Mouse (Mus musculus) liver, embryonic 13.5 days (tissue): Measurements from ENCODE around the gene Heyl. TPM values are rescaled to one million over a fixed set of nuclear protein-coding genes. Genes with fewer than 3 reads are reported as not detected.

Experiments used
- ATAC-seq: fragments of 200-750 bp; cut with Nextera tagmentation; 2 replicates; pipeline ENCODE4 v1.8.0; 2017; ENCODE audit warnings: low read depth, mild to moderate bottlenecking, moderate number of reproducible peaks, moderate library complexity
- DNase-seq: peaks from one replicate; pipeline ENCODE4 v3.0.0; 2022
- H3K27ac ChIP-seq: fragments of 300-500 bp; sonication (generic); 2 replicates; pipeline ENCODE4 v1.5.1; 2015; ENCODE audit warnings: moderate library complexity, mild to moderate bottlenecking, inconsistent platforms
- H3K27me3 ChIP-seq: fragments of 300-500 bp; sonication (generic); 2 replicates; pipeline ENCODE4 v1.6.1; 2015; ENCODE audit warnings: mild to moderate bottlenecking, inconsistent platforms
- H3K36me3 ChIP-seq: fragments of 300-500 bp; sonication (generic); 2 replicates; pipeline ENCODE4 v1.6.1; 2015; ENCODE audit warnings: mild to moderate bottlenecking, inconsistent platforms
- H3K4me1 ChIP-seq: fragments of 300-500 bp; sonication (generic); replicated peaks from 2 replicates; pipeline ENCODE4 v1.6.1; 2015; ENCODE audit warnings: inconsistent platforms
- H3K4me2 ChIP-seq: fragments of 300-500 bp; sonication (generic); 2 replicates; pipeline ENCODE4 v1.6.1; 2015; ENCODE audit warnings: inconsistent platforms, mild to moderate bottlenecking, moderate library complexity
- H3K4me3 ChIP-seq: fragments of 300-500 bp; sonication (generic); replicated peaks from 2 replicates; pipeline ENCODE4 v1.5.1; 2015; ENCODE audit warnings: mild to moderate bottlenecking, inconsistent platforms
- H3K9ac ChIP-seq: fragments of 300-500 bp; sonication (generic); 2 replicates; pipeline ENCODE4 v1.6.1; 2015; ENCODE audit warnings: mild to moderate bottlenecking, inconsistent platforms
- H3K9me3 ChIP-seq: fragments of 300-500 bp; sonication (generic); replicated peaks from 2 replicates; pipeline ENCODE4 v1.6.1; 2016; ENCODE audit warnings: inconsistent platforms
- WGBS: fragments of 180-500 bp; shearing (Covaris S2); methylation state at CpG from one replicate; pipeline ENCODE4 v1.1.7; 2015; ENCODE audit not compliant: insufficient replicate concordance; 5-methylcytosine and 5-hydroxymethylcytosine counted together
- polyA plus RNA-seq: library from polyadenylated mRNA; unstranded; fragments of >200 nt; fragmentation: Nextera tagmentation; extraction: Ambion mirVana; gene quantifications from 2 replicates; pipeline ENCODE4 v1.2.1, GENCODE M21; 2015

Heyl gene
- polyA plus RNA-seq, 1 experiment from 2014 or later = 0.99 TPM

DNA sequence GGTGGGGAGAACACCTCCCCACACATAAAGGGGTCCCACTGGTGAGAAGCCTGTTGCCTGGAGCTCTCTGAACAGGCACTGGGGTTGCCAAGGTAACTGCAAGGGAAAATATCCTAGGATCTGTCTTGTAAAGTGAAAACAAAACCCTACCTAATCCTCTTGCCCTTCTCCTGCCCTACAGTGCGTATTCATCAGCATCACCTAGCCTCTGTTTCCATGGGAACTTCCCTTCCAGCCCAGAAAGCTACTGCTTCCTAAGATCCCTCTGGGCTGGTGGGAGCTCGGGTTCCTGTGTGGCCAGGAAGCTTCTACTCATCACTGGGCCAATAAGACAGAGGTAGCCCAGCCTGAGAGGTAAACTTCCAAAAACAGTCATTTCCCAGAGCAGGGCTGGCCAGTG lies 21.0 kb upstream of the Heyl start:
- H3K9ac ChIP-seq = no peak overlapping the region
- no peak overlapping the region for H3K27ac ChIP-seq
- 44% methylated on average over 2 of the region's 2 CpGs for WGBS
- no peak for DNase-seq
- H3K4me1 ChIP-seq = no peaks in the 10 kb centered on the region
- H3K4me2 ChIP-seq = no peak overlapping the region
- no peaks in the 10 kb centered on the region for H3K9me3 ChIP-seq
- no peaks in the 10 kb centered on the region for H3K36me3 ChIP-seq
- no peak overlapping the region for H3K4me3 ChIP-seq
- peaks cover 15% of the 10 kb centered on the region; the same call in 1 of the 2 replicates for H3K27me3 ChIP-seq
- no peak for ATAC-seq

DNA sequence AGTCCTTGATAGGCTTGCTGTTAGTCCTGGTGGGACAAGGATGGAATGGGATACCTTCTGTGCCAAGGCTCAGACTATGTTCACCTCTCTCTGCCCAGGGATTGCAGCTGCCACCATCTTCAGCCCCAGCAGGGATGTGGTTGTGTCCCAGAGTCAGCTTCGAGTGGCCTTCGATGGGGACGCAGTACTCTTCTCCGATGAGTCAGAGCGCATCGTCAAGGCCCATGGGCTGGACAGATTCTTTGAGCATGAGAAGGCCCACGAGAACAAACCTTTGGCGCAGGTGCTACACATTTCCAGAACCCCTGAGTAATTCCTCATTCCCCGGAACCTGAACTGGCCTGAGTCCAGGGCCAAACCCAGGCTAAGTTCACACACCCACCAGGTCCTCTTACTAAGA lies 19.4 kb upstream of the Heyl start:
- no peak overlapping the region for H3K9ac ChIP-seq
- WGBS = 81% methylated on average over 9 of the region's 9 CpGs
- no peak for DNase-seq
- H3K27me3 ChIP-seq = peaks cover 8% of the 10 kb centered on the region; the same call in 1 of the 2 replicates
- no peak overlapping the region for H3K27ac ChIP-seq
- no peaks in the 10 kb centered on the region for H3K4me1 ChIP-seq
- no peaks in the 10 kb centered on the region for H3K36me3 ChIP-seq
- H3K4me2 ChIP-seq = no peak overlapping the region
- no peak for ATAC-seq
- H3K9me3 ChIP-seq = no peaks in the 10 kb centered on the region
- H3K4me3 ChIP-seq = no peak overlapping the region

DNA sequence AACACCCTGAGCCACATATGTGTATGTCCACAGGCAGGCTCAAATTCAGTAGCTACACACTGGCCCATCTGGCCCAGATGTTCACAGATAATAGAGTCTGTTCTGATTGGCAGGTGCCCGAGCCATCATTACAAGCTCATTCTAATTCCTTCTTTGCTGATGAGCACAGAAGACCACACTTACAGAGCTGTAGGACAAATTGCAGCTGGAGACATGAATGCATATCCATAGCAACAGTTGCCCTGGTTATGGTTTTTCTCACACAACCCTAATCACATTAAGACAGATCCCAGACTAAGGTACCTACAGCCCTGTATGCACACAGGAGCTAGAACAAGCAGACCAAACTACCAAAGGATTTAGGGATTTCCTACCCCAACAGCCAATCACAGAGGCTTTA lies 18.0 kb upstream of the Heyl start:
- no peak overlapping the region for H3K9ac ChIP-seq
- H3K27ac ChIP-seq = no peak overlapping the region
- H3K4me1 ChIP-seq = no peaks in the 10 kb centered on the region
- DNase-seq (no peak), ATAC-seq (no peak)
- WGBS = 72% methylated on average over 1 of the region's 1 CpGs
- H3K27me3 ChIP-seq = peaks cover 2% of the 10 kb centered on the region; the same call in 1 of the 2 replicates
- no peak overlapping the region for H3K4me2 ChIP-seq
- H3K36me3 ChIP-seq = no peaks in the 10 kb centered on the region
- no peak overlapping the region for H3K4me3 ChIP-seq
- no peaks in the 10 kb centered on the region for H3K9me3 ChIP-seq

DNA sequence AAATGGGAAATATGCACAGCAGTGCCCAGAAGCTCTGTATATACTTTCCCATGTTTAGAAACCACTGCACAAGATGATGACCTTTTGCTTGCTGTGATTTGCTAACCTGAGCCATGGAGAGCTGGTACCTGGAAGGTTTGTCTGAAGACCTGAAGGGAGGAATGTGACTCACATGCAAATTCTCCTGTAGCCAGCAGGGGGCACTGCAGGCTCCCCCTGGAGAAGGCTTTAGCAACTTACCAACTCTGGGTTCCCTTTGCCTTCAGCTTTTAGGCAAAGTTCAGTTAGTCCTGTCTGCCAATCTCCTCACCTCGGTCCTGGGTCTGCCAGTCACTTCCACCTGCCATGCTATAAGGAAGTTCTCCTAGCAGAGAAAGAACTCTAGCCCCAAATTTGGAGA lies 16.6 kb upstream of the Heyl start:
- H3K4me3 ChIP-seq = no peak overlapping the region
- H3K27ac ChIP-seq = no peak overlapping the region
- no peaks in the 10 kb centered on the region for H3K4me1 ChIP-seq
- H3K27me3 ChIP-seq = 0 out of 2 replicates have a peak, but pooled peaks cover 2% of the 10 kb centered on the region
- no peak for DNase-seq
- H3K9ac ChIP-seq = no peak overlapping the region
- no peak for ATAC-seq
- H3K36me3 ChIP-seq = no peaks in the 10 kb centered on the region
- no peak overlapping the region for H3K4me2 ChIP-seq
- 7% methylated on average over 1 of the region's 1 CpGs for WGBS
- no peaks in the 10 kb centered on the region for H3K9me3 ChIP-seq

DNA sequence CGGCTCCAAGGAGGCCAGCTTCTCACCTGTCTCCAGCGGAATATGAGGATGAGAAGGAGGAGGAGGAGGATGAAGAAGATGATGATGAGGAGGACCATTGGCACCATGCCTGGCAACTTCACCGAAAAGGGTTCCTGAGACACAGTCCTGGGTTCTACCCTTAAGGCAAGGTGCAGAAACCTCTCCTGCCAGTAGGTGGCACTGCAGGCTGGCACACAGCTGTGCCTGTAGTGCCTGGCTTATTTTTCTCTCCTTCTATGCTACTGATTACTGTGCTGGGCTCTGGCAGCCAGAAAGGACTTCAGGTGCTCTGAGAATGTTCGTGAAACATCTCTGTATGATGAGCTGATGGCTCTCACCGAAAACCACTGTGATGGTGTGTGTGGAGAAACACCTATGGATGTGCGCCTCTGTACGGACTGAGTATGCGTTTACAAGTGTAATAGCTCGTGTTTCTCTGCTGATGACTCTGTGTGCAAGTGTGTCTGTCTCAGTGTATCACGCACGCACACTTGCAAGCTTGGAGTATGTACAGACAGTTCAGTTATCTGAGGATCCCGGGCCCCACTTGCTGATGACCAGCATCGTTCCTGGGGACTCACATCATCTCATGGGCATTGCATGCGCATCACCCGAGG lies 13.5 kb upstream of the Heyl start:
- WGBS = 61% methylated on average over 15 of the region's 15 CpGs
- Histone ChIP-seq H3K36me3 (no peaks in the 10 kb centered on the region), H3K27me3 (no peaks in the 10 kb centered on the region), H3K9me3 (no peaks in the 10 kb centered on the region), H3K4me2 (no peak overlapping the region), H3K9ac (no peak overlapping the region), H3K4me3 (no peak overlapping the region), H3K27ac (no peak overlapping the region), H3K4me1 (no peaks in the 10 kb centered on the region)
- peak; percentile 35 for DNase-seq
- peak; percentile 57; the same call in 1 of the 2 replicates for ATAC-seq

DNA sequence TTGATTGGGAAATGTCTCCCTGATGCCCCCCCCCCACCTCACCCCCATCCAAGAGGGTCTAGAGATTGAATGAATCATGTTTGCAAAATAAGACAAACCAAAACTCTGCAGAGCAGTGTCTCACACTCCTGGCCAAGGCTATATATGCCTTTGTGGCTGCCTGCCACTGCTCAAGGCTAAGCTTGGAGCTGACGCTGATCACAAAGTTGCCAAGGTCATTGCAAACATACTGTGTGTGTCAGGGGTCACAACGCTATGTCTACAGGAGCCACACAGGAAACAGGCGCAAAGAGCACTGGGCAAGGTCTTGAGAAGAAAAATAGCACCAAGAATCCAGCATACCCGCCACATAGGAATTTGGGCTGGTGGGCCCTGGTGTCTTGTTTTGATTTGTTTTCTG lies 12.7 kb upstream of the Heyl start:
- Histone ChIP-seq H3K4me3 (no peak overlapping the region), H3K27me3 (no peaks in the 10 kb centered on the region), H3K9ac (no peak overlapping the region), H3K4me1 (no peaks in the 10 kb centered on the region), H3K9me3 (no peaks in the 10 kb centered on the region), H3K4me2 (no peak overlapping the region), H3K36me3 (no peaks in the 10 kb centered on the region), H3K27ac (no peak overlapping the region)
- 63% methylated on average over 4 of the region's 4 CpGs for WGBS
- no peak for DNase-seq
- ATAC-seq = no peak

DNA sequence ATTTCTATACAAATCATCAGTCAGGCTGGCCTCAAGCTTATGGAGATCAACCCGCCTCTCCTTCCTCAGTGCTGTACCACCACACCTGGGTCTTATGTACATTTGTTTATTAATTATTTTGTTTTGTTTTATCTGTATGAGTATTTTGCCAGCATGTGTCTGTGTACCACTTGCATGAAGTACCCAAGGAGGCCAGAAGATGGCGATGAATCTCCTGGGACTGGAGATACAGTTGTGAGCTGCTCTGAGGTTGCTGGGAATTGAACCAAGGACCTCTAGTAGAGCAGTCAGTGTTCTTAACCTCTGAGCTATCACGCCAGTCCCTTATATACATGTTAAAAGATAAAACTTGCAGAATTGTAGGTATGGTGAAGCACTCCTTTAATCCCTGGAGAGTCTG lies 10.0 kb upstream of the Heyl start:
- Histone ChIP-seq H3K27ac (no peak overlapping the region), H3K4me1 (no peaks in the 10 kb centered on the region), H3K9ac (no peak overlapping the region), H3K36me3 (no peaks in the 10 kb centered on the region), H3K27me3 (peaks cover 5% of the 10 kb centered on the region; the same call in 1 of the 2 replicates), H3K4me3 (no peak overlapping the region), H3K4me2 (no peak overlapping the region), H3K9me3 (no peaks in the 10 kb centered on the region)
- ATAC-seq = no peak
- no peak for DNase-seq
- WGBS = 35% methylated on average over 3 of the region's 3 CpGs

DNA sequence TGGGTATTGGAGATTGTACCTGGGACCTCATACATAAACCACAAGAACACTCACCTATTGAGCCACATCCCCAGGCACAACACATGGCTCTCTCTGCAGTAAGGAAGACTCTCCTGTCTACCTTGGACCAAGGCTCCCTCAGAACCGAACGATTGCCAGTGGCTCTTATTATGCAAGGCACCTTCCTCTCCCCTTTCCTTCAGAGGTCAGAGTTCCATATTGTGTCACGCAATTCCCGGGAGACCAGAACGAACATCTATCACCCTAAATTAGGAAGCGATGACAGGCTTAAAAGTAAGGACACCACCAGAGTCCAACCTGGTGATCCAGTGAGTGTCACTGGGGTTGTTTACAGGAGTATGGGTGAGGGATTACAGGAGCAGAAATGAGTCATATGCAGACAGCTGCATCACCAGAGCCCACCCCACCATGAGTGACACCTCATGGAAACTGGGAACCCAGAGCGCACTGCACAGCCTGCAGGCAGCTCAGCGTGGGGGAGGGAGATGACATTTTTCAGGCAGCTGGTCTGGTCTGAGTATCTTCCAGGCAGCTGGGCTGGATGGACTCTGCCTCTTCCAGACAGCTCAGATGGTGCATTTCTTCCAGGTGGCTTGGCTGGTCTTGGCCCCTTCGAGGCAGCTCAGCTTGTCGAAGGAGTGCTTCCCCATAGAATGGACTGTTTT lies 7.5 kb upstream of the Heyl start:
- ATAC-seq = no peak
- H3K4me2 ChIP-seq = no peak overlapping the region
- no peaks in the 10 kb centered on the region for H3K9me3 ChIP-seq
- no peak for DNase-seq
- no peaks in the 10 kb centered on the region for H3K4me1 ChIP-seq
- H3K4me3 ChIP-seq = no peak overlapping the region
- H3K27me3 ChIP-seq = peaks cover 19% of the 10 kb centered on the region; the same call in 1 of the 2 replicates
- no peak overlapping the region for H3K9ac ChIP-seq
- 60% methylated on average over 10 of the region's 10 CpGs for WGBS
- H3K36me3 ChIP-seq = no peaks in the 10 kb centered on the region
- H3K27ac ChIP-seq = no peak overlapping the region

DNA sequence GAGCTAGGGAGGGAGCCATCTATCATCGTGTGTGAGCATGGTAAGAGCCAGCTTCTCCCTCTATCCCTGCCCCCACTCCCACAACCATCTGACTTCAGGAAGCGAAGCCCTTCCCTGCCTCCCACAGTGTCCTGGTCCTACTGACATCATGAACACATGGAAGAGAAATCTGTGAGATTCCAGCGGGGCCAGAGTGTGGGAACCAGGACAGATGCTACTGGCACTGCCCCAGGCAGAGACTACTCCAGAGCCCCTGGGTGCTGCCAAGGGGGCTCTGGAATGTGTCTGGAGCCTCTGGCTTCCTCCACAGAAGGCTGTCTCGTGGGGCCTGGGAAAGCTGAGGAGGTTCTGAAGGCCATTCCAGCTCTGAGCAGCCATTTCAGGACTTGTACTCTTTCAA lies 5.6 kb upstream of the Heyl start:
- Histone ChIP-seq H3K27me3 (peaks cover 32% of the 10 kb centered on the region), H3K27ac (no peak overlapping the region), H3K36me3 (no peaks in the 10 kb centered on the region), H3K4me2 (no peak overlapping the region), H3K9me3 (no peaks in the 10 kb centered on the region), H3K4me1 (no peaks in the 10 kb centered on the region), H3K4me3 (no peak overlapping the region), H3K9ac (no peak overlapping the region)
- DNase-seq = no peak
- ATAC-seq = no peak
- WGBS = 31% methylated on average over 4 of the region's 4 CpGs

DNA sequence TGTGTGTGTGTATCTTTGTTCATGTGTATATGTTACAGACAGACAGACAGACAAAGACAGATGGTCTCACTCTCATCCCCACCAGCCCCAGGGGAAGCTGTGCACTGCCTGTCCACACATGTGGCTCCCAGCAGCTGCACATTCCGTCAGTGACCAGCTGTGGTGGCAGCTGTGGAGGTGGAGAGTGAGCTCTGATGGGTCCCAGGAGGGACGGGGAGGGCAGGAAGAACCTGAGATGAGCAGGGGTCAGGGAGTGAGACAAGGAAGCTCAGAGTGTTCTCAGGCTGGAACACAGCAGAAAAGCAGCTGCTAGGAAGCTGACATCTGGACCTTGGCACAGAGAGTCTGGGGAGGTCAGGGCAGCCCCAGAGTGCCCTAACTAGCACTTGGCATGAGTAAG lies 5.1 kb upstream of the Heyl start:
- no peak for DNase-seq
- H3K9ac ChIP-seq = no peak overlapping the region
- peaks cover 38% of the 10 kb centered on the region for H3K27me3 ChIP-seq
- H3K4me2 ChIP-seq = no peak overlapping the region
- no peaks in the 10 kb centered on the region for H3K9me3 ChIP-seq
- H3K4me3 ChIP-seq = no peak overlapping the region
- no peak for ATAC-seq
- H3K36me3 ChIP-seq = no peaks in the 10 kb centered on the region
- 44% methylated on average over 2 of the region's 2 CpGs for WGBS
- H3K4me1 ChIP-seq = no peaks in the 10 kb centered on the region; the same call in 1 of the 2 replicates
- H3K27ac ChIP-seq = no peak overlapping the region

DNA sequence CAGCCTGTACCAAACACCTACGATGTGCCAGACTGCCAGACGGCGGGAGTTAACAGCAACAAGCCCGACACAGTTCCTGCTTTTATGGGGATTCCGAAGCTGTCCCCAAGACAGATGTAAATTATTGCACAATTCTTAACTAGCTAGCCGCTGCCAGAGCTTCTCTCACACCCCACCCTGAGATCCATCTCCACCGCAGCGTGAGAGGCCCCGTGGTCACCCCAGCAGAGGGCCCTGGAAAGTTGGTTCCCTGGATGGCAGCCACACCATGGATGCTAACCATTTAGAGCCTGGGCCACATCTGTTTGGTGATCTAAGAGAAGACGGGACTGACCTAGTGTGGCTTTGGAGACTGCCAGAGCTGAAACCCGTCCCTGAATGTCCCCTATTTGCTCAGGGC lies 4.2 kb upstream of the Heyl start:
- Histone ChIP-seq H3K9ac (no peak overlapping the region), H3K4me1 (no peaks in the 10 kb centered on the region; the same call in 1 of the 2 replicates), H3K4me2 (no peak overlapping the region), H3K4me3 (no peak overlapping the region), H3K36me3 (no peaks in the 10 kb centered on the region), H3K27ac (no peak overlapping the region), H3K27me3 (peaks cover 47% of the 10 kb centered on the region), H3K9me3 (no peaks in the 10 kb centered on the region)
- ATAC-seq = no peak
- no peak for DNase-seq
- WGBS = 54% methylated on average over 11 of the region's 11 CpGs

DNA sequence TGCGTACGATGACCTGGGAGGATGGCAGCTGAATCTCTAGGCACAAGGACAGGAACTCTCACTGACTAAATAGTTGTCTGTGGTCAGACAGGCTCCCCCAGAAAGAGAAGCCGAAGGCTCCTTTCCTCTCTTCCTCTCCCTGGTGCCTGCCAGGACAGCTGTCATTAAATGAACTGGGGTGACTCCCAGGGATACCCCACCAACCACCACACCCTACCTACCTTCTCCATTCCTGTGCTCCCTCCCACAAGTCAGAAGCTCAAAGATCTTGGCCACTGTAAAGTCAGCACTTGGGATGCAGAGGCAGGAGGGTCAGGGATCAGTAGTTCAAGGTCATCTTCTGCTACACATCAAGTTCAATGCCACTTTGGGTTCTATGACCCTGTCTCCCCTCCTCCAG lies 515 bp upstream of the Heyl start:
- DNase-seq = no peak
- Histone ChIP-seq H3K4me3 (no peak overlapping the region), H3K36me3 (no peaks in the 10 kb centered on the region), H3K4me2 (no peak overlapping the region), H3K4me1 (no peaks in the 10 kb centered on the region; the same call in 1 of the 2 replicates), H3K27ac (no peak overlapping the region), H3K9me3 (no peaks in the 10 kb centered on the region), H3K9ac (no peak overlapping the region), H3K27me3 (peaks cover 83% of the 10 kb centered on the region)
- no peak for ATAC-seq
- WGBS = 27% methylated on average over 3 of the region's 3 CpGs
